Mouse (Mus musculus) liver, embryonic 12.5 days (tissue): ENCODE data around the gene D6Ertd527e. TPM values are rescaled to one million over a fixed set of nuclear protein-coding genes. Genes with fewer than 3 reads are reported as not detected.

ENCODE experiments used
- ATAC-seq: fragments of 200-750 bp; cut with Nextera tagmentation; 2 replicates; pipeline ENCODE4 v1.8.0; 2017; ENCODE audit warnings: moderate number of reproducible peaks, mild to moderate bottlenecking, moderate library complexity
- H3K27ac ChIP-seq: fragments of 300-500 bp; sonication (generic); 2 replicates; pipeline ENCODE4 v1.5.1; 2016; ENCODE audit warnings: mild to moderate bottlenecking
- H3K27me3 ChIP-seq: fragments of 300-500 bp; sonication (generic); replicated peaks from 2 replicates; pipeline ENCODE4 v1.6.1; 2016; ENCODE audit warnings: mild to moderate bottlenecking, moderate library complexity
- H3K36me3 ChIP-seq: fragments of 300-500 bp; sonication (generic); 2 replicates; pipeline ENCODE4 v1.6.1; 2016; ENCODE audit warnings: mild to moderate bottlenecking, moderate library complexity
- H3K4me1 ChIP-seq: fragments of 300-500 bp; sonication (generic); 2 replicates; pipeline ENCODE4 v1.6.1; 2016
- H3K4me2 ChIP-seq: fragments of 300-500 bp; sonication (generic); 2 replicates; pipeline ENCODE4 v1.6.1; 2016; ENCODE audit warnings: mild to moderate bottlenecking, moderate library complexity
- H3K4me3 ChIP-seq: fragments of 300-500 bp; sonication (generic); 2 replicates; pipeline ENCODE4 v1.5.1; 2016; ENCODE audit warnings: mild to moderate bottlenecking, moderate library complexity
- H3K9ac ChIP-seq: fragments of 300-500 bp; sonication (generic); 2 replicates; pipeline ENCODE4 v1.6.1; 2016; ENCODE audit warnings: mild to moderate bottlenecking, moderate library complexity
- H3K9me3 ChIP-seq: fragments of 300-500 bp; sonication (generic); replicated peaks from 2 replicates; pipeline ENCODE4 v1.6.1; 2016; ENCODE audit warnings: mild to moderate bottlenecking, moderate library complexity
- WGBS: fragments of 180-500 bp; shearing (Covaris S2); methylation state at CpG from one replicate; pipeline ENCODE4 v1.1.7; 2016; ENCODE audit not compliant: insufficient replicate concordance; 5-methylcytosine and 5-hydroxymethylcytosine counted together
- polyA plus RNA-seq: library from polyadenylated mRNA; unstranded; fragments of >200 nt; fragmentation: Nextera tagmentation; extraction: Ambion mirVana; gene quantifications from 2 replicates; pipeline ENCODE4 v1.2.1, GENCODE M21; 2016

D6Ertd527e gene
- polyA plus RNA-seq: 0.08 and 0.13 TPM in 2 replicates

DNA sequence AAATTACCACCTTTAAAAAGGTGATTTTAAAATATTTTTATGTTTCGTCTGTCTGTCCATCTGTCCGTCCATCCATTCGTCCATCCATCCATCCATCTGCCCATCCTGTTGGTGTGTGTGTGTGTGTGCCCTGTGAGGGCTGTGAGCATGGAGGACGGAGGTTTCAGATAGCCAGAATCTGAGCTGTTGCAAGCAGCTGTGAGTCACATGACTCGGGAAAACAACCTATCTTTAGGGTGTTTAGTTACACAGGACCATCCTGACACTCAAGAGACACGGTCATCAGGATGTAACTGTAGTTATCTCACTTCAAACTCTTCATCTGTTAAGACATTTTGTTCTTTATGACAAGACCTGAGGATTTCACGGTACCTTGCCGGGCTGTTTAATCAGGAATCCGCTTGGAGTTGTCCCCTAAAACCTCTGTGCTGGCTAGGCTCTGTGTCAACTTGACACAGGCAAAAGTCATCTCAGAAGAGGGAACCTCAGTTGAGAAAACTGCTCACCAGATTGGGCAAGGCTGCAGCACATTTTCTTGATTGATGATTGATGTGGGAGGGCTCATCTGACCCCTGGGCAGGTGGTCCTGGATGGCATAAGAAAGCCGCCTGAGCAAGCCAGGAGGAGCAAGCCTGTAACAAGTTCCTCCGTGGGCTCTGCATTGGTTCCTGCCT lies at the start of gene D6Ertd527e:
Gene D6Ertd527e, plus strand, starts transcription at position 624 of the 674 bp plus-strand sequence.
- H3K27me3 ChIP-seq: peaks cover 2% of the 10 kb centered on the region
- H3K4me1 ChIP-seq: peaks cover 12% of the 10 kb centered on the region
- 57% methylated on average over 11 of the region's 11 CpGs for WGBS
- no peak within 1 kb of the TSS for H3K4me3 ChIP-seq
- no peak within 1 kb of the TSS for H3K27ac ChIP-seq
- no peaks in the 10 kb centered on the region for H3K36me3 ChIP-seq
- no peak within 1 kb of the TSS for H3K4me2 ChIP-seq
- H3K9me3 ChIP-seq: no peaks in the 10 kb centered on the region
- H3K9ac ChIP-seq: no peak within 1 kb of the TSS
- no peak for ATAC-seq

DNA sequence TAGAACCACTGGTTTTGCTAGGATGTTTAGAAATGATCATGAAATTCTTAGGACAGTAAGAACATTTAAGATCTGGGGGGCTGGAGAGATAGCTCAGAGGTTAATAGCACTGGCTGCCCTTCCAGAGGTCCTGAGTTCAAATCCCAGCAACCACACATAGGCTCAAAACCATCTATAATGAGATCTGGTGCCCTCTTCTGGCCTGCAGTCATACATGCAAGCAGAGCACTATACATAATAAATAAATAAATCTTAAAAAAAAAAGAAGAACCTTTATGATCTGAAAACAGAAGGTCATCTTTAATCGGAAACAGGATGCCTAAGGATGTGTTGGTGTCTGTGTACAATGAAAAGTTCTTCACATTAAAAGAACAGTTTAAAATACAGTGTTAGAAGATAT lies 44.8 kb upstream of the D6Ertd527e start:
- Histone ChIP-seq H3K9me3 (no peaks in the 10 kb centered on the region), H3K36me3 (peaks cover 81% of the 10 kb centered on the region), H3K27ac (no peak overlapping the region), H3K4me2 (no peak overlapping the region), H3K27me3 (no peaks in the 10 kb centered on the region), H3K9ac (no peak overlapping the region), H3K4me1 (no peaks in the 10 kb centered on the region), H3K4me3 (no peak overlapping the region)
- 77% methylated on average over 1 of the region's 1 CpGs for WGBS
- ATAC-seq: no peak

DNA sequence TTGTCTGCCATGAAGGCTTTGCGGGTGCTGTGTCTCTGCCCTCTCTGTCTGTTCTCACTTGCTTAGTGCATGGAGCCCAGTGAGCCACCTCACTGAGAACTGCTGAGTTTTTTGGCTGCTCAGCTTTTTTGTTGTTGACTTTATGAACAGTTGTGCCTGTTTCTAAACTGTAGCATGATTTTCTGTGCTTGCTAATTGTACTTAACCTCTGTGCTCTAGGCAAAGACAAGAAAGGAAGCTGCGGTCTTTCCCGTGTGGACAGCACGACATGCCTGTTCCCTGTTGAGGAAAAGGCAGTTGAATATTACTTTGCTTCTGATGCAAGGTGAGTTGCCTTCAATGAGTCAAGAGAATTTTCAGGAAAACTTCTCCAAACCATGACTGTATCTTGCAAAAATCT lies 41.0 kb upstream of the D6Ertd527e start:
- no peak overlapping the region for H3K4me2 ChIP-seq
- no peak overlapping the region for H3K4me3 ChIP-seq
- H3K36me3 ChIP-seq: peaks cover 82% of the 10 kb centered on the region
- H3K27me3 ChIP-seq: no peaks in the 10 kb centered on the region
- H3K9me3 ChIP-seq: no peaks in the 10 kb centered on the region
- no peak overlapping the region for H3K9ac ChIP-seq
- no peak overlapping the region for H3K27ac ChIP-seq
- ATAC-seq: no peak
- 89% methylated on average over 4 of the region's 4 CpGs for whole genome bisulfite sequencing
- H3K4me1 ChIP-seq: 0 out of 2 replicates have a peak, but pooled peaks cover 6% of the 10 kb centered on the region

DNA sequence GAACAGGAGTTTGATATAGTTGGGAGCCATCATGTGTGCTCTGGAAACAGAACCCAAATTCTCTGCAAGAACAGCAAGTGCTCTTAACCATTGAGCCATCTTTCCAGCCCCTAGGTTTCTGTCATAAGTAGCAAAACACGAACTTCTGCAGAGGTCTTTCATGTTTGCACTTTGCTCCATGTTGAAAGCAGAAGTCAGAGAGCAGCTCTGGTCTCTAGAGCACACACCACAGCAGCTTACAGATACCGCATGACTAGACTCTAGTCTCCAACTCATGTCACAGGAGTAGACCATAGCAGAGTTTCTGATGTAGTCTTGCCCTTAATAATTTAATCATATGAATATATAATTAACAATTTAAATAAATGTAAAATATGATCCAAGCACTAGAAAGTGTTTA lies 36.3 kb upstream of the D6Ertd527e start:
- H3K36me3 ChIP-seq: peaks cover 93% of the 10 kb centered on the region
- no peak overlapping the region for H3K4me2 ChIP-seq
- no peaks in the 10 kb centered on the region for H3K9me3 ChIP-seq
- peaks cover 29% of the 10 kb centered on the region for H3K4me1 ChIP-seq
- H3K27ac ChIP-seq: no peak overlapping the region
- no peaks in the 10 kb centered on the region for H3K27me3 ChIP-seq
- 58% methylated on average over 2 of the region's 2 CpGs for WGBS
- no peak overlapping the region for H3K9ac ChIP-seq
- no peak for ATAC-seq
- H3K4me3 ChIP-seq: no peak overlapping the region

DNA sequence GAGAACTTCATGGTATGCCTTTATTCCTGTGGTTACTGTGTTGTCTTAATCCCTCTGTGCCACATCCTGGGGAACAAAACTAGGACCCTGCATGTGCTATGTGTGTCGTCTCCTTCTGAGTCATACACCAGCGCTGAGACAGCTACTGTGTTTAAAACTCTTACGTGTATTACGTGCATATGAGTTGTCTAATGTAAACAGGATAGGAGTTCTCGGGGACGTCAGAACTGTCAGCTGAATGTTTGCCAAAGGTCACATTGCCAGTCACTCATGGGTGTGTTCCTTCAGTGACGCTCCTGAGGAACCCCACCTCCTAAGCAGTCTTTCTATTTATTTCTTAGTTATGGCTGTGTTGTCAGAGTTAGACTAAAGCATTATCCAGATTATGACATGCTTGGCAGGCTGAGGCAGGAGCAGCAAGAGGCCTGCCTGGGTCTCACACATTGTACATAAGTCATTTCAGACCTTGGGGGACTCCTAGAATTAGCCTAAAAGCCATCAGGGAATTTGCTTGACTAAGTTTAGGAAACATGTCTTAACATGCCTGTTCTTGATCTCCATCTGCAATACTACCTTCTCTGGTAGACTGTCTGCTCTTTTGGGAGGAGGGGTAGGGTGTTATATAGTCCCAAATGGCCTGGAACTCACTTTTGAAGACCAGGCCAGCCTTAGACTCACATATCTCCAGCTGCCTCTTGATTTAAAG lies 35.2 kb upstream of the D6Ertd527e start:
- ATAC-seq: no peak
- Histone ChIP-seq H3K4me1 (peaks cover 34% of the 10 kb centered on the region), H3K36me3 (peaks cover 93% of the 10 kb centered on the region), H3K4me3 (no peak overlapping the region), H3K9ac (no peak overlapping the region), H3K4me2 (no peak overlapping the region), H3K27me3 (no peaks in the 10 kb centered on the region), H3K27ac (no peak overlapping the region), H3K9me3 (no peaks in the 10 kb centered on the region)
- WGBS: 73% methylated on average over 7 of the region's 7 CpGs

DNA sequence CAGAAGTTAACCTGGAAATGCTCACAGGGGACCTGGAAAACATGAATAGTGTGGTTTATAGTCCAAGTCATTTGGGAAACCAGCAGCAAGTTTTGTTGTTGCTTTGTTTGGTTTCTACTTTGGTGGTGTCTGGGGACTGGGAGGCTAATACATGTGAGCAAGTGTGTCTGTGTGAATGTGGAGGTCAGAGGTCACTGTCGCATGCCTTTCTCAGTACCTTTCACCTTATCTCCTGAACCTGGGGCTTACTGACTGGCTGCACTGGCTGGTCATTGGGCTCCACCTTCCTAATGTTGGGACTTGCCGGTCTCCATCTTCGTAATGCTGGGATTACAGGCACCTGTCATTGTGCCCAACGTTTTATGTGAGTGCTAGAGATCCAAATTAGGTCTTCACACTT lies 33.9 kb upstream of the D6Ertd527e start:
- H3K4me1 ChIP-seq: peaks cover 43% of the 10 kb centered on the region
- no peak overlapping the region for H3K4me3 ChIP-seq
- H3K36me3 ChIP-seq: peaks cover 82% of the 10 kb centered on the region
- 77% methylated on average over 4 of the region's 4 CpGs for WGBS
- ATAC-seq: no peak
- no peak overlapping the region for H3K9ac ChIP-seq
- no peaks in the 10 kb centered on the region for H3K9me3 ChIP-seq
- no peaks in the 10 kb centered on the region for H3K27me3 ChIP-seq
- H3K4me2 ChIP-seq: no peak overlapping the region
- H3K27ac ChIP-seq: no peak overlapping the region

- 19% methylated on average over 4 of the region's 4 CpGs for WGBS
- Histone ChIP-seq H3K9ac (no peak overlapping the region), H3K4me2 (no peak overlapping the region), H3K4me3 (no peak overlapping the region), H3K9me3 (no peaks in the 10 kb centered on the region), H3K27ac (no peak overlapping the region), H3K27me3 (no peaks in the 10 kb centered on the region), H3K36me3 (peaks cover 80% of the 10 kb centered on the region), H3K4me1 (peaks cover 46% of the 10 kb centered on the region)
- no peak for ATAC-seq
Observed at GRCm38 (mm10) chr6:87072759-87073158, 31.8 kb upstream of the D6Ertd527e start.

DNA sequence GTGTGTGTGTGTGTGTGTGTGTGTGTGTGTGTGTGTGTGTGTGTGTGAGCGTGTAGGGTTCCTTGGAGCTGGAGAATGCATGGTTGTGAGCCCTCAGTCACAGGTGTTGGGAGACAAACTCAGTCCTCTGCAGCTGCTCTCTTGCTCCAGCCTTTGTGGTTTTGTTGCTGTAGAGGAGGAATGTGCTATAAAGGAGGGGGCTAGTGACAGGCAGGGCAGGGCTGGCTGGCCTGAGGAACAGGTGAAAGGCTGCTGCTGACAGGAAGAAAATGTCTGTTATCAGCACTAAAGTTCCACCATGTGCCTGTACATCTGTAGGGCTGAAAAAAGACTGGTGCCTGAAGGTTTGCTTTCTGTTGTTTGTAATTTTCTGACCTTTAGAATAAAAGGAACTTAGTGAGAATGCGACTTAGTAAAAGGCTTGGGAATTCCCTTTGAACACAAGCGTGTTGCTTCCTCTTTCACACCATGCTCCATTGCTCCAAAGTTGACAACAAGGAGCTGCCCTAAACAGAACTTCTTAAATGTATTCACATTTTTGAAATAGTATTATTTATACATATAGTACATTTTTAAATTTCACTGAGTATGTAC lies 29.4 kb upstream of the D6Ertd527e start:
- Histone ChIP-seq H3K4me3 (no peak overlapping the region), H3K27ac (0 out of 2 replicates have a peak overlapping the region, but pooled peaks have one; percentile 40), H3K9me3 (no peaks in the 10 kb centered on the region), H3K36me3 (peaks cover 73% of the 10 kb centered on the region), H3K9ac (no peak overlapping the region), H3K4me2 (no peak overlapping the region), H3K27me3 (no peaks in the 10 kb centered on the region), H3K4me1 (peaks cover 35% of the 10 kb centered on the region)
- ATAC-seq: peak; percentile 55; the same call in 1 of the 2 replicates
- WGBS: 37% methylated on average over 3 of the region's 3 CpGs

- no peak for ATAC-seq
- H3K4me2 ChIP-seq: no peak overlapping the region
- no peak overlapping the region for H3K27ac ChIP-seq
- 76% methylated on average over 4 of the region's 4 CpGs for WGBS
- H3K9ac ChIP-seq: no peak overlapping the region
- H3K4me1 ChIP-seq: peaks cover 24% of the 10 kb centered on the region
- no peak overlapping the region for H3K4me3 ChIP-seq
- H3K36me3 ChIP-seq: peaks cover 73% of the 10 kb centered on the region
- H3K27me3 ChIP-seq: no peaks in the 10 kb centered on the region
- no peaks in the 10 kb centered on the region for H3K9me3 ChIP-seq
Observed at GRCm38 (mm10) chr6:87079457-87079856, 25.1 kb upstream of the D6Ertd527e start.

DNA sequence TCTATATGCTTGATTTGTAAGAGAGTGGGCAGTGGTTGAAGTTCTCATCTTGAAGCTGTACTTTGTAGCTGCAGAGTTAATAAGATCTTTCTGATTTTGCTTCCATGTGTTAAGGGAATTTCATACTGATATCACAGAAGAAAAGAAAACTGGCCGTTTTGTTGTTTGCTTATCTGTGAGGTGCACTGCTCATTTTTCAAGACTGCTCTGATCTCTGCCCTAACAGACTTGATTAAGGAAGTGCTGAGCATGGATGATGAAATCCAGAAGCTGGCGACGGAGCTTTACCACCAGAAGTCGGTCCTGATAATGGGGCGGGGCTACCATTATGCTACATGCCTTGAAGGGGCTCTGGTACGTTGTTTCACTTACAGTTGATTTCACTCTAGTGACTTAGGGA lies 19.5 kb upstream of the D6Ertd527e start:
- Histone ChIP-seq H3K9ac (no peak overlapping the region), H3K4me2 (peak overlapping the region; percentile 8; the same call in 1 of the 2 replicates), H3K27me3 (no peaks in the 10 kb centered on the region), H3K4me3 (no peak overlapping the region), H3K27ac (no peak overlapping the region), H3K9me3 (no peaks in the 10 kb centered on the region), H3K36me3 (peaks cover 80% of the 10 kb centered on the region), H3K4me1 (peaks cover 23% of the 10 kb centered on the region)
- peak; percentile 82 for ATAC-seq
- 12% methylated on average over 6 of the region's 6 CpGs for WGBS

DNA sequence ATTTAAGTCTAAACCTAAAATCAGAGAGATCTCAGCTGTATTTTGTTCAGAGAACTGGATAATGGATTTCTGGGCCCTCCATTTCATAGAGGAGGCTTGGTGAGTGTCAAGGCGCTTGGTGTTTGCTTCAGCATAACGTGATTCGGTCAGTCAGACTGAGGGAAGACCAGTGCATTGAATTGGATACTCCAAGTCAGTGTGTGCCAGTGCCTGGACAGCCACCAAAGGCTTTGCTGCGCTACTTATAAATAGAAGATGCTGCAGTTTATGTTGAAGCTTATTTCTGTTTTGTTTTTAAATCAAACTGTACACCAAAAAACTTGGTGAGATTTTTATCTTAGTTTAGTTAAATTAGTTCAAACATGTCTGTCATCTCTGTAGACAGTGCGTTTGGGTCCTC lies 16.2 kb upstream of the D6Ertd527e start:
- no peaks in the 10 kb centered on the region for H3K27me3 ChIP-seq
- no peaks in the 10 kb centered on the region for H3K9me3 ChIP-seq
- peaks cover 37% of the 10 kb centered on the region for H3K4me1 ChIP-seq
- no peak overlapping the region for H3K9ac ChIP-seq
- WGBS: 79% methylated on average over 5 of the region's 5 CpGs
- no peak overlapping the region for H3K27ac ChIP-seq
- no peak overlapping the region for H3K4me2 ChIP-seq
- ATAC-seq: no peak
- no peak overlapping the region for H3K4me3 ChIP-seq
- peaks cover 58% of the 10 kb centered on the region for H3K36me3 ChIP-seq

- H3K4me3 ChIP-seq: no peak overlapping the region
- no peaks in the 10 kb centered on the region for H3K27me3 ChIP-seq
- ATAC-seq: no peak
- H3K36me3 ChIP-seq: peaks cover 35% of the 10 kb centered on the region
- 75% methylated on average over 3 of the region's 3 CpGs for WGBS
- H3K9me3 ChIP-seq: no peaks in the 10 kb centered on the region
- H3K27ac ChIP-seq: no peak overlapping the region
- H3K9ac ChIP-seq: no peak overlapping the region
- no peak overlapping the region for H3K4me2 ChIP-seq
- peaks cover 19% of the 10 kb centered on the region for H3K4me1 ChIP-seq
Observed at GRCm38 (mm10) chr6:87090877-87091276, 13.7 kb upstream of the D6Ertd527e start.
